ENCODE assay signal across 15 mouse cellular contexts in genomic region chr2:117027071-117027470, GRCm38 (mm10).
DNase-seq lines count a peak whose midpoint lies in the region.
"Had no signal": no experiment of that assay in that cellular context is flagged by ENCODE, and none has a peak within 500 bp of the region (broad histone marks: within the 10 kb centered on the region; RNA-seq: fewer than 3 reads in every experiment).

No protein-coding gene starts in this region.

- intact Hi-C loops in left cerebral cortex, postnatal 4 days (cut with DNase I) = no loop called here

- peak; percentile 75 for DNase-seq in adrenal gland, adult 2 months
- DNase-seq in adrenal gland, postnatal 4 days (ENCODE audit: low spot score in 2 of 2) = no peak
- DNase-seq in kidney, adult 9 months = peak; percentile 7
- DNase-seq in kidney, adult 8-10 months = no peak
- peak; percentile 55 for DNase-seq in adipocyte (ENCODE audit: low spot score)
- peak; percentile 37 for DNase-seq in adrenal gland, postnatal 14 days
- DNase-seq in left cerebral cortex, postnatal 4 days = no peak
- no peak for DNase-seq in testis, postnatal 10 days (ENCODE audit: low spot score)
- DNase-seq: cerebellum, adult 11-12 months; cerebellum, adult 8-10 months; cerebellum, postnatal 10 days; gastrocnemius, postnatal 10 days; gastrocnemius, postnatal 36 days; heart, postnatal 10 days; heart, postnatal 36 days had no signal

Comparison
In these comparisons a context has a peak if more than half of its experiments do, and no peak if none do; other contexts are left out.
1. DNase-seq: peak in adrenal gland, adult 2 months (single experiment), kidney, adult 9 months (single experiment), adipocyte (single experiment) and adrenal gland, postnatal 14 days (single experiment); none in adrenal gland, postnatal 4 days (0 of 2), kidney, adult 8-10 months (0 of 2), left cerebral cortex, postnatal 4 days (single experiment) and testis, postnatal 10 days (single experiment).